8 mouse cellular contexts compared by ENCODE assay signal in genomic region chr5:100429344-100430075, GRCm38 (mm10). TPM values are rescaled to one million over a fixed set of nuclear protein-coding genes. Genes with fewer than 3 reads are reported as not detected.
DNase-seq lines count a peak whose midpoint lies in the region; ATAC-seq lines count a peak whose summit lies in the region.

No protein-coding gene starts in this region.

- ATAC-seq in megakaryocyte progenitor cell, adult 5-6 weeks (replicated peaks; ENCODE audit: poor library complexity), result peak; percentile 91

- peak; percentile 99 for DNase-seq in adipocyte (ENCODE audit: low spot score)
- DNase-seq in embryo, embryonic 10 days (ENCODE audit: low spot score), result peak; percentile 99
- DNase-seq in gastrocnemius, postnatal 10 days, result peak; percentile 90
- DNase-seq in induced T-regulatory cell, adult 2 months (ENCODE audit: low read depth), result peak; percentile 96
- peak; percentile 87 to 94 for DNase-seq in left cerebral cortex, adult 9 months (ENCODE audit: low spot score in 2 of 2)
- peak; percentile 92 for DNase-seq in right cerebral cortex, postnatal 14 days
- DNase-seq in urinary bladder, postnatal 36 days (ENCODE audit: low spot score in 2 of 2), result peak; percentile 87 to 93

RNA-seq across cellular contexts. Expression of gene Sec31a, which starts 13.5 kb away (rescaled TPM):
- total RNA-seq in gastrocnemius, postnatal 10 days (2021), result 100 to 1,000 TPM in 1 of 2 experiments, 10 to 100 TPM in 1; 95.9 to 124 TPM
- 158 and 166 TPM in 2 replicates for total RNA-seq in megakaryocyte progenitor cell, adult 5-6 weeks (2015)
- total RNA-seq in megakaryocyte progenitor cell, adult 5-6 weeks (2017), result 125 and 137 TPM in 2 replicates

Comparison
In these comparisons a context has a peak if more than half of its experiments do, and no peak if none do; other contexts are left out.
1. Peak in every context shown above with its lines: DNase-seq and ATAC-seq.